Mouse (Mus musculus): ENCODE data around the gene Slc25a20.

DNA sequence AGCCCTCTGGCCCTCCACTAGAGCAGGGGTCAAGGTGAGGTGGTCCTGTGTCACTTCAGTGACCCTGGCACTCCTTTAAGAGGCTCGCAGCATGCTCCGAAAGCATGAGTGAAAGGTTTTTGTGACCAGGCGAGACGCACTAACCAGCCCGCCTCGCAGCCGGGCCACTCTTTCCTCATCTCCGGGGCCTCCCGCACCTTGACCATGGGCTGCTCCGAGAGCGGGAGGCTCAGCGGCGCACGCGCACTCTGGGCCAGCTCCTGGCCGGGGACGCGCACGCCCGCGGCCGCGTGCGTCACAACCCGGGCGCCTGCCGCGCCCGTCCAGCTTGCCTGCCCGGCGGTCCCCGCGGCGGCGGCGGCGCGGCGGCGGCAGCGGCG is 29.9 kb downstream of the Slc25a20 start:
- no peak for TF ChIP-seq CTCF (IDR thresholded peaks at IDR 0.05; ENCODE audit: extremely low read depth, insufficient read depth, low read length)
- peak; percentile 77; the same call in 1 of the 2 replicates for TF ChIP-seq POLR2A (IDR thresholded peaks at IDR 0.05; ENCODE audit: extremely low read depth, insufficient read depth, low read length)
